Mouse (Mus musculus) limb, embryonic 13.5 days (tissue): ENCODE results near the gene Mast4. TPM values are rescaled to one million over a fixed set of nuclear protein-coding genes. Genes with fewer than 3 reads are reported as not detected.
A peak's percentile ranks its signal among the peaks of the same experiment; 100 is the strongest.

Experiments used
- ATAC-seq: fragments of 200-750 bp; cut with Nextera tagmentation; 2 replicates; pipeline ENCODE4 v1.8.0; 2017; ENCODE audit warnings: low read depth, moderate number of reproducible peaks, moderate TSS enrichment; ENCODE audit not compliant: low FRiP score
- H3K27ac ChIP-seq: fragments of 300-500 bp; sonication (generic); 2 replicates; pipeline ENCODE4 v1.5.1; 2015; ENCODE audit warnings: inconsistent platforms, mild to moderate bottlenecking, moderate library complexity
- H3K27me3 ChIP-seq: fragments of 300-500 bp; sonication (generic); 2 replicates; pipeline ENCODE4 v1.6.1; 2015; ENCODE audit warnings: mild to moderate bottlenecking, inconsistent platforms
- H3K36me3 ChIP-seq: fragments of 300-500 bp; sonication (generic); 2 replicates; pipeline ENCODE4 v1.6.1; 2015; ENCODE audit warnings: inconsistent platforms, mild to moderate bottlenecking, moderate library complexity
- H3K4me1 ChIP-seq: fragments of 300-500 bp; sonication (generic); 2 replicates; pipeline ENCODE4 v1.6.1; 2015; ENCODE audit warnings: inconsistent platforms
- H3K4me2 ChIP-seq: fragments of 300-500 bp; sonication (generic); replicated peaks from 2 replicates; pipeline ENCODE4 v1.6.1; 2015; ENCODE audit warnings: inconsistent platforms, mild to moderate bottlenecking, moderate library complexity
- H3K4me3 ChIP-seq: fragments of 300-500 bp; sonication (generic); 2 replicates; pipeline ENCODE4 v1.5.1; 2015; ENCODE audit warnings: moderate library complexity, mild to moderate bottlenecking, inconsistent platforms
- H3K9ac ChIP-seq: fragments of 300-500 bp; sonication (generic); 2 replicates; pipeline ENCODE4 v1.6.1; 2015; ENCODE audit warnings: mild to moderate bottlenecking, inconsistent platforms
- H3K9me3 ChIP-seq: fragments of 300-500 bp; sonication (generic); 2 replicates; pipeline ENCODE4 v1.6.1; 2016; ENCODE audit warnings: inconsistent platforms
- WGBS: fragments of 180-500 bp; shearing (Covaris S2); methylation state at CpG from one replicate; pipeline ENCODE4 v1.1.7; 2015; 5-methylcytosine and 5-hydroxymethylcytosine counted together
- polyA plus RNA-seq: library from polyadenylated mRNA; unstranded; fragments of >200 nt; fragmentation: Nextera tagmentation; extraction: Ambion mirVana; gene quantifications from 2 replicates; pipeline ENCODE4 v1.2.1, GENCODE M21; 2015

The Mast4 gene
- polyA plus RNA-seq, 1 experiment from 2014 or later, result 23.2 TPM

GRCm38 (mm10) chr13:102887534-102887933 is 446.8 kb downstream of the Mast4 start:
- Histone ChIP-seq H3K27me3 (no peaks in the 10 kb centered on the region), H3K9me3 (no peaks in the 10 kb centered on the region), H3K27ac (no peak overlapping the region), H3K36me3 (no peaks in the 10 kb centered on the region), H3K4me3 (no peak overlapping the region), H3K4me2 (no peak overlapping the region), H3K9ac (no peak overlapping the region), H3K4me1 (peaks cover 15% of the 10 kb centered on the region; the same call in 1 of the 2 replicates)
- no peak for ATAC-seq
- WGBS, result 94% methylated on average over 13 of the region's 13 CpGs

- Histone ChIP-seq H3K27me3 (no peaks in the 10 kb centered on the region), H3K9me3 (no peaks in the 10 kb centered on the region), H3K4me3 (no peak overlapping the region), H3K4me2 (no peak overlapping the region), H3K36me3 (no peaks in the 10 kb centered on the region), H3K27ac (no peak overlapping the region), H3K9ac (no peak overlapping the region), H3K4me1 (peaks cover 15% of the 10 kb centered on the region; the same call in 1 of the 2 replicates)
- 72% methylated on average over 8 of the region's 8 CpGs for WGBS
- no peak for ATAC-seq
Observed at GRCm38 (mm10) chr13:102886788-102887187, 447.5 kb downstream of the Mast4 start.

GRCm38 (mm10) chr13:102886147-102886546 is 448.1 kb downstream of the Mast4 start:
- Histone ChIP-seq H3K27ac (no peak overlapping the region), H3K36me3 (no peaks in the 10 kb centered on the region), H3K9me3 (no peaks in the 10 kb centered on the region), H3K9ac (no peak overlapping the region), H3K4me1 (peaks cover 15% of the 10 kb centered on the region; the same call in 1 of the 2 replicates), H3K4me2 (no peak overlapping the region), H3K4me3 (no peak overlapping the region), H3K27me3 (no peaks in the 10 kb centered on the region)
- 84% methylated on average over 4 of the region's 4 CpGs for WGBS
- no peak for ATAC-seq

DNA sequence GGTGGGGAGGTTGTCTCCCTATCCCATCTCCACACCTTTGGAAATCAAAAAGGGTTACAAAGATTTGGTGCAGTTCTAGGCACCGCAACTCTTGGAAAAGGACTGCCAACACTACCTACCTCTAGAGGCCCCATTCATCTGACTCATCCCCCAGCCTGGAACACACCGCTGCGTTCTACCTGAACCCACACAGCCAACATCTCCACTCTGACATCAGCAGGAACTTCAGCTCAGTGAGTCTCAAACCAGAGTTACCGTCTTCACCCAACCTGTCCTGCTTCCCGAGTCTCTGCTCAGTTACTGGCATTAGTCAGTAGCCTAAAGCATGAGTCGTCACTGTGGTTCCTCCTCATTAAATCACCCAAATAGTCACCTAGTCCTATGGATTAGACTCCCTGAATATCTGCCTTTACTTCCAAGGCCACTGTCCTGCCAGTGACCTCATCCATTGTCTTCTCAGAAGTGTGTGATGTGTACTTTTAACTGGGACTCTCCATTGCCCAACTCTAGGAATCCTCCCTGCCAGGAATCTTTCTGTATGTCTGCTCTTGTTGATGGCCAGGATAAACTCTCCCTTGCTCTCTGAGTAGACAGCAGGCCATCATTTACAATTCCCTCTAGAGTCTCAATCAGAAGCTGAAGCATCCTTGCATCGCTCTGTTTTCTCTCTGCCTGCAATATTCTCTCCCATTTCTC is 453.8 kb downstream of the Mast4 start:
- Histone ChIP-seq H3K27me3 (no peaks in the 10 kb centered on the region), H3K9ac (no peak overlapping the region), H3K9me3 (no peaks in the 10 kb centered on the region), H3K27ac (no peak overlapping the region), H3K4me1 (no peaks in the 10 kb centered on the region; the same call in 1 of the 2 replicates), H3K36me3 (no peaks in the 10 kb centered on the region), H3K4me3 (no peak overlapping the region), H3K4me2 (no peak overlapping the region)
- no peak for ATAC-seq
- 94% methylated on average over 7 of the region's 7 CpGs for WGBS

- Histone ChIP-seq H3K4me1 (peaks cover 6% of the 10 kb centered on the region; the same call in 1 of the 2 replicates), H3K27ac (no peak overlapping the region), H3K27me3 (no peaks in the 10 kb centered on the region), H3K9me3 (no peaks in the 10 kb centered on the region), H3K4me2 (no peak overlapping the region), H3K4me3 (no peak overlapping the region), H3K9ac (no peak overlapping the region), H3K36me3 (no peaks in the 10 kb centered on the region)
- 49% methylated on average over 6 of the region's 6 CpGs for WGBS
- no peak for ATAC-seq
Observed at GRCm38 (mm10) chr13:102878631-102879030, 455.7 kb downstream of the Mast4 start.

- Histone ChIP-seq H3K4me2 (no peak overlapping the region), H3K9ac (no peak overlapping the region), H3K27me3 (no peaks in the 10 kb centered on the region), H3K27ac (no peak overlapping the region), H3K9me3 (no peaks in the 10 kb centered on the region), H3K36me3 (no peaks in the 10 kb centered on the region), H3K4me1 (peaks cover 6% of the 10 kb centered on the region; the same call in 1 of the 2 replicates), H3K4me3 (no peak overlapping the region)
- WGBS, result 84% methylated on average over 12 of the region's 12 CpGs
- no peak for ATAC-seq
Observed at GRCm38 (mm10) chr13:102877766-102878325, 456.5 kb downstream of the Mast4 start.

- no peak overlapping the region for H3K27ac ChIP-seq
- ATAC-seq, result no peak
- H3K9ac ChIP-seq, result no peak overlapping the region
- H3K27me3 ChIP-seq, result no peaks in the 10 kb centered on the region
- no peaks in the 10 kb centered on the region for H3K9me3 ChIP-seq
- H3K36me3 ChIP-seq, result no peaks in the 10 kb centered on the region
- H3K4me3 ChIP-seq, result no peak overlapping the region
- H3K4me1 ChIP-seq, result peaks cover 6% of the 10 kb centered on the region; the same call in 1 of the 2 replicates
- WGBS, result 85% methylated on average over 8 of the region's 8 CpGs
- no peak overlapping the region for H3K4me2 ChIP-seq
Observed at GRCm38 (mm10) chr13:102877154-102877553, 457.1 kb downstream of the Mast4 start.

- peaks cover 6% of the 10 kb centered on the region; the same call in 1 of the 2 replicates for H3K4me1 ChIP-seq
- no peaks in the 10 kb centered on the region for H3K36me3 ChIP-seq
- ATAC-seq, result no peak
- no peak overlapping the region for H3K9ac ChIP-seq
- no peaks in the 10 kb centered on the region for H3K9me3 ChIP-seq
- no peak overlapping the region for H3K27ac ChIP-seq
- no peaks in the 10 kb centered on the region for H3K27me3 ChIP-seq
- WGBS, result 57% methylated on average over 8 of the region's 8 CpGs
- no peak overlapping the region for H3K4me2 ChIP-seq
- no peak overlapping the region for H3K4me3 ChIP-seq
Observed at GRCm38 (mm10) chr13:102875520-102875919, 458.8 kb downstream of the Mast4 start.

DNA sequence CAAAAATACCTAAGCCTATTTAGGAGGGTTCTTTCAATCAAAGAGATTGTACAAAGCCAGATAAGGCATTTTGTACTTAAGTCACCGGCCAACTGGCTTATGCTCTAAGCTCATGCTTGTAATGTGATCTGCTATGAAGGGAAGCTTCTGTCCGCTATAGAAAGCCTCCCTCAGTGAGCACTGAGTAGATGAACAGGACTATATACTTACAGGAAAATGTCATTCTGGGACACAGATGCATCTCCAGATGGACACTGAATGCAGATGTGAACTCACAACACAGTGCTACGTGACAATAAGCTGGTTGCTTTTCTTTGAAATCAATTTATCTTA is 459.2 kb downstream of the Mast4 start:
- no peak overlapping the region for H3K27ac ChIP-seq
- WGBS, result 54% methylated on average over 3 of the region's 3 CpGs
- ATAC-seq, result 0 out of 2 replicates have a peak, but pooled peaks have one; percentile 13

GRCm38 (mm10) chr13:102874465-102875143 is 459.7 kb downstream of the Mast4 start:
- H3K4me3 ChIP-seq, result no peak overlapping the region
- H3K36me3 ChIP-seq, result no peaks in the 10 kb centered on the region
- no peak overlapping the region for H3K4me2 ChIP-seq
- H3K4me1 ChIP-seq, result peaks cover 6% of the 10 kb centered on the region; the same call in 1 of the 2 replicates
- H3K9ac ChIP-seq, result no peak overlapping the region
- 79% methylated on average over 14 of the region's 14 CpGs for WGBS
- ATAC-seq, result peak; percentile 57; the same call in 1 of the 2 replicates
- H3K9me3 ChIP-seq, result no peaks in the 10 kb centered on the region
- H3K27me3 ChIP-seq, result no peaks in the 10 kb centered on the region
- no peak overlapping the region for H3K27ac ChIP-seq

More for the DNA sequence above, 459.2 kb downstream of the Mast4 start:
- H3K27me3 ChIP-seq, result no peaks in the 10 kb centered on the region
- no peaks in the 10 kb centered on the region for H3K9me3 ChIP-seq
- H3K9ac ChIP-seq, result no peak overlapping the region
- H3K4me2 ChIP-seq, result no peak overlapping the region
- peaks cover 6% of the 10 kb centered on the region; the same call in 1 of the 2 replicates for H3K4me1 ChIP-seq
- no peaks in the 10 kb centered on the region for H3K36me3 ChIP-seq
- H3K4me3 ChIP-seq, result no peak overlapping the region

- Histone ChIP-seq H3K36me3 (peaks cover 2% of the 10 kb centered on the region; the same call in 1 of the 2 replicates), H3K27ac (no peak overlapping the region)
- peak; percentile 48; the same call in 1 of the 2 replicates for ATAC-seq
Observed at GRCm38 (mm10) chr13:102873412-102874016, 460.8 kb downstream of the Mast4 start.

More at GRCm38 (mm10) chr13:102873412-102874016, 460.8 kb downstream of the Mast4 start:
- H3K4me3 ChIP-seq, result no peak overlapping the region
- H3K9ac ChIP-seq, result no peak overlapping the region
- no peaks in the 10 kb centered on the region for H3K27me3 ChIP-seq
- peaks cover 3% of the 10 kb centered on the region; the same call in 1 of the 2 replicates for H3K9me3 ChIP-seq
- no peak overlapping the region for H3K4me2 ChIP-seq
- peaks cover 6% of the 10 kb centered on the region; the same call in 1 of the 2 replicates for H3K4me1 ChIP-seq
- WGBS, result 86% methylated on average over 5 of the region's 5 CpGs
